In the genomic region with DNA sequence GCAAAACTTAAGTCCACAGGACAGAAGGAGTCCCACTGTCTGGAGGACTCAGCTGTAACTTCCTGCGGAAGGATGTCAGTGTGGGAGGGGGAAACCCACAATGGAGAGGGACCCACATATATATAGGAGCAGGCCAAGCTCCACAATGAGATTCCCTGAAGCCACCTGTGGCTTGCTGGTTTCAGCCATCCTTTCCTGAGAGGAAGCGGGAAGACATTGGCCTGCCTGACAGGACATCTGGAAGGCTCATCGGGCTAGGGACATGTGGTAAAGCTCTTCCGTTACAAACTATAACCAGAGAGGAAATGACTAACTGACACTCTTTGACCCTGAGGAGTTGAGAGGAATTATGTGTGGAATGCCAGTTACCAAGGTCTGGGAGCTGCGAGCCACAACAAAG, we compare ENCODE assay signal across 10 mouse cellular contexts. TPM values are rescaled to one million over a fixed set of nuclear protein-coding genes. Genes with fewer than 3 reads are reported as not detected.
DNase-seq lines count a peak whose midpoint lies in the region; ATAC-seq and TF ChIP-seq lines count a peak whose summit lies in the region.
"Had no signal": no experiment of that assay in that cellular context is flagged by ENCODE, and none has a peak within 500 bp of the region (broad histone marks: within the 10 kb centered on the region; RNA-seq: fewer than 3 reads in every experiment).

No protein-coding gene starts in this region.

- no peak overlapping the region for H3K9ac ChIP-seq in hindbrain, embryonic 11.5 days (ENCODE audit: low read depth, low read length)
- H3K9ac ChIP-seq in intestine, embryonic 15.5 days = no peak overlapping the region

- H3K4me2 ChIP-seq in hindbrain, embryonic 11.5 days (replicated peaks; ENCODE audit: low read depth, low read length) = no peak overlapping the region
- peak overlapping the region; percentile 74 for H3K4me2 ChIP-seq in myocyte (ENCODE audit: low read depth)
- H3K4me2 ChIP-seq in intestine, embryonic 15.5 days (replicated peaks) = no peak overlapping the region

- TF ChIP-seq POLR2A in myocyte (IDR thresholded peaks at IDR 0.05; ENCODE audit: insufficient read length, low read depth) = peak; percentile 10

- H3K27me3 ChIP-seq in hindbrain, embryonic 10.5 days (ENCODE audit: insufficient read depth, poor library complexity, severe bottlenecking) = no peaks in the 10 kb centered on the region
- no peaks in the 10 kb centered on the region for H3K27me3 ChIP-seq in hindbrain, embryonic 11.5 days (ENCODE audit: control insufficient read depth, insufficient read depth, low read length)
- no peaks in the 10 kb centered on the region for H3K27me3 ChIP-seq in embryonic facial prominence, embryonic 10.5 days (replicated peaks; ENCODE audit: low read depth, poor library complexity, severe bottlenecking)
- no peaks in the 10 kb centered on the region for H3K27me3 ChIP-seq in myocyte (ENCODE audit: control insufficient read depth, insufficient read depth, insufficient read length)
- no peaks in the 10 kb centered on the region for H3K27me3 ChIP-seq in intestine, embryonic 15.5 days (replicated peaks)

- intact Hi-C loops in heart, postnatal 25 days (cut with DNase I) = loop anchor here (2.0 to 5.0 kb wide), 2 partner anchors 31 to 74 kb away; no protein-coding TSS in a partner anchor

- no peaks in the 10 kb centered on the region for H3K79me2 ChIP-seq in myocyte (ENCODE audit: control insufficient read depth, insufficient read depth)

- 73% methylated on average over 5 of the region's 5 CpGs for WGBS in hindbrain, embryonic 10.5 days
- WGBS in hindbrain, embryonic 11.5 days = 68% methylated on average over 5 of the region's 5 CpGs
- whole genome bisulfite sequencing in embryonic facial prominence, embryonic 10.5 days = 53% methylated on average over 5 of the region's 5 CpGs
- WGBS in intestine, embryonic 15.5 days = 48% methylated on average over 5 of the region's 5 CpGs

- no peak for DNase-seq in hindbrain, embryonic 10.5 days (ENCODE audit: low spot score)
- DNase-seq in hindbrain, embryonic 11.5 days (ENCODE audit: low spot score) = no peak
- DNase-seq in embryonic facial prominence, embryonic 10.5 days (ENCODE audit: low spot score) = peak; percentile 29
- DNase-seq in heart, postnatal 25 days (ENCODE audit: low spot score) = peak; percentile 44
- DNase-seq in right cerebral cortex, adult 2 months (ENCODE audit: low spot score in 2 of 2) = no peak
- no peak for DNase-seq in testis, postnatal 14 days (ENCODE audit: low spot score)

- H3K27ac ChIP-seq in hindbrain, embryonic 10.5 days = 0 out of 2 replicates have a peak overlapping the region, but pooled peaks have one; percentile 12
- no peak overlapping the region for H3K27ac ChIP-seq in hindbrain, embryonic 11.5 days (ENCODE audit: low read depth, low read length)
- peak overlapping the region; percentile 60 for H3K27ac ChIP-seq in embryonic facial prominence, embryonic 10.5 days (replicated peaks)
- H3K27ac ChIP-seq in intestine, embryonic 15.5 days = no peak overlapping the region

- H3K4me3 ChIP-seq in hindbrain, embryonic 10.5 days = no peak overlapping the region
- H3K4me3 ChIP-seq in hindbrain, embryonic 11.5 days (ENCODE audit: low read depth, low read length) = no peak overlapping the region
- H3K4me3 ChIP-seq in embryonic facial prominence, embryonic 10.5 days = no peak overlapping the region
- no peak overlapping the region for H3K4me3 ChIP-seq in myocyte
- H3K4me3 ChIP-seq in intestine, embryonic 15.5 days (replicated peaks) = no peak overlapping the region

- no peaks in the 10 kb centered on the region for H3K36me3 ChIP-seq in hindbrain, embryonic 10.5 days
- H3K36me3 ChIP-seq in hindbrain, embryonic 11.5 days (ENCODE audit: control insufficient read depth, insufficient read depth, low read length) = no peaks in the 10 kb centered on the region
- H3K36me3 ChIP-seq in embryonic facial prominence, embryonic 10.5 days (replicated peaks) = no peaks in the 10 kb centered on the region
- H3K36me3 ChIP-seq in myocyte (ENCODE audit: control insufficient read depth, insufficient read depth) = no peaks in the 10 kb centered on the region
- no peaks in the 10 kb centered on the region for H3K36me3 ChIP-seq in intestine, embryonic 15.5 days

- H3ac ChIP-seq in myocyte (ENCODE audit: control insufficient read depth, insufficient read length) = no peak overlapping the region

- H3K4me1 ChIP-seq in hindbrain, embryonic 10.5 days (replicated peaks) = peaks cover 40% of the 10 kb centered on the region
- H3K4me1 ChIP-seq in hindbrain, embryonic 11.5 days (replicated peaks; ENCODE audit: control insufficient read depth, insufficient read depth, low read length) = no peaks in the 10 kb centered on the region
- H3K4me1 ChIP-seq in embryonic facial prominence, embryonic 10.5 days = peaks cover 51% of the 10 kb centered on the region
- 0 out of 2 replicates have a peak, but pooled peaks cover 4% of the 10 kb centered on the region for H3K4me1 ChIP-seq in intestine, embryonic 15.5 days (replicated peaks)

- ATAC-seq in hindbrain, embryonic 11.5 days (ENCODE audit: low FRiP score) = no peak
- no peak for ATAC-seq in intestine, embryonic 15.5 days
- ATAC-seq: intestine, postnatal 0 days had no signal

- no peaks in the 10 kb centered on the region for H3K9me3 ChIP-seq in hindbrain, embryonic 10.5 days
- H3K9me3 ChIP-seq in hindbrain, embryonic 11.5 days (ENCODE audit: control insufficient read depth, low read length) = no peaks in the 10 kb centered on the region
- H3K9me3 ChIP-seq in embryonic facial prominence, embryonic 10.5 days = no peaks in the 10 kb centered on the region
- no peaks in the 10 kb centered on the region for H3K9me3 ChIP-seq in intestine, embryonic 15.5 days

TF ChIP-seq in myocyte, 11 proteins besides CTCF, POLR2A, EP300 and RAD21:
- TF ChIP-seq CEBPB (IDR thresholded peaks at IDR 0.05; ENCODE audit: insufficient read depth, poor library complexity, severe bottlenecking) = no peak
- TF ChIP-seq TCF3 (IDR thresholded peaks at IDR 0.05; ENCODE audit: insufficient read length, low read depth) = no peak
- TF ChIP-seq MYOG (IDR thresholded peaks at IDR 0.05; ENCODE audit: control insufficient read depth in 1 of 3, insufficient read depth in 1 of 3, insufficient read length in 2 of 3, low read depth in 2 of 3) = no peak
- no peak for TF ChIP-seq REST (IDR thresholded peaks at IDR 0.05; ENCODE audit: insufficient read depth, insufficient read length)
- no peak for TF ChIP-seq SRF (IDR thresholded peaks at IDR 0.05; ENCODE audit: control insufficient read depth, insufficient read length, low read depth)
- no peak for TF ChIP-seq POLR2AphosphoS2 (IDR thresholded peaks at IDR 0.05; ENCODE audit: insufficient read length, low read depth)
- TF ChIP-seq E2F4 (IDR thresholded peaks at IDR 0.05; ENCODE audit: insufficient read depth) = no peak
- TF ChIP-seq TCF12 (IDR thresholded peaks at IDR 0.05; ENCODE audit: insufficient read depth, poor library complexity, severe bottlenecking) = peak; percentile 28
- TF ChIP-seq MAX (IDR thresholded peaks at IDR 0.05; ENCODE audit: low read depth) = no peak
- peak; percentile 75 for TF ChIP-seq USF1 (IDR thresholded peaks at IDR 0.05; ENCODE audit: low read depth)
- peak in 2 of 3 experiments; percentile 4 to 54 for TF ChIP-seq MYOD1 (IDR thresholded peaks at IDR 0.05; ENCODE audit: control insufficient read depth in 1 of 3, insufficient read length in 2 of 3, low read depth in 2 of 3)

RNA-seq across cellular contexts. Expression of gene Anapc15-ps, which starts 34.8 kb away (rescaled TPM):
- not detected in 2 replicates for polyA plus RNA-seq in hindbrain, embryonic 10.5 days (2016; fragmentation: Nextera tagmentation; extraction: Ambion mirVana)
- not detected in 2 replicates for polyA plus RNA-seq in hindbrain, embryonic 11.5 days (2014; fragmentation: Nextera tagmentation; extraction: Ambion mirVana)
- not detected in 2 replicates for polyA plus RNA-seq in embryonic facial prominence, embryonic 10.5 days (2016; fragmentation: Nextera tagmentation; extraction: Ambion mirVana)
- not detected for total RNA-seq in heart, postnatal 25 days (2021)
- 0.37 TPM for polyA plus RNA-seq in myocyte (2012; fragmentation: generic; extraction: Trizol)
- polyA plus RNA-seq in intestine, embryonic 15.5 days (2015; fragmentation: Nextera tagmentation; extraction: Ambion mirVana) = not detected in 2 replicates
- polyA plus RNA-seq: intestine, postnatal 0 days; testis, adult 2 months had no signal

Comparison
In these comparisons a context has a peak if more than half of its experiments do, and no peak if none do; other contexts are left out.
1. H3K27ac ChIP-seq: peak in hindbrain, embryonic 10.5 days (single experiment) and embryonic facial prominence, embryonic 10.5 days (single experiment); none in hindbrain, embryonic 11.5 days (single experiment) and intestine, embryonic 15.5 days (single experiment).
2. DNase-seq: peak in embryonic facial prominence, embryonic 10.5 days (single experiment) and heart, postnatal 25 days (single experiment); none in hindbrain, embryonic 10.5 days (single experiment), hindbrain, embryonic 11.5 days (single experiment), right cerebral cortex, adult 2 months (0 of 2) and testis, postnatal 14 days (single experiment).